Mouse (Mus musculus) megakaryocyte progenitor cell, adult 5-6 weeks (primary cell): ENCODE data around the gene Cttnbp2. TPM values are rescaled to one million over a fixed set of nuclear protein-coding genes. Genes with fewer than 3 reads are reported as not detected.

Experiments used
- ATAC-seq: replicated peaks from 2 replicates; pipeline ENCODE4 v1.8.0; 2016; ENCODE audit warnings: mild to moderate bottlenecking, moderate TSS enrichment, inconsistent platforms; ENCODE audit not compliant: poor library complexity
- total RNA-seq, 2 experiments: library from RNA; stranded (forward) in 1 of 2; stranded (reverse) in 1 of 2; fragments of 157-497, 149-512 nt in 1 of 2; fragments of 200-1000 nt in 1 of 2; gene quantifications; 2 replicates each; pipeline versions ENCODE4 v1.2.3 to v1.2.4; 2015 to 2017

Cttnbp2 gene
- total RNA-seq, 2 experiments from 2014 or later: not detected

GRCm38 (mm10) chr6:18335393-18335792, 179.2 kb downstream of the Cttnbp2 start:
- no peak for ATAC-seq

- no peak for ATAC-seq
Measured at GRCm38 (mm10) chr6:18322950-18323349, 191.7 kb downstream of the Cttnbp2 start.
